Mouse (Mus musculus) kidney, postnatal 10 days (tissue): ENCODE measurements at regions not wholly inside any gene's neighbourhood (a gene's known extent, or its start where the extent isn't known, plus 50 kb on each side); places are given as distances from the start of the nearest gene placed in this dataset.
A peak's percentile ranks its signal among the peaks of the same experiment; 100 is the strongest.
"Not testable (repeated sequence)": the region's sequence is repeated elsewhere in the genome, so short reads cannot be mapped to it uniquely, and the experiment has no call there.

Experiments used
- DNase-seq: peaks from one replicate; pipeline ENCODE4 v3.0.0; 2021; ENCODE audit warnings: mixed read lengths

DNA sequence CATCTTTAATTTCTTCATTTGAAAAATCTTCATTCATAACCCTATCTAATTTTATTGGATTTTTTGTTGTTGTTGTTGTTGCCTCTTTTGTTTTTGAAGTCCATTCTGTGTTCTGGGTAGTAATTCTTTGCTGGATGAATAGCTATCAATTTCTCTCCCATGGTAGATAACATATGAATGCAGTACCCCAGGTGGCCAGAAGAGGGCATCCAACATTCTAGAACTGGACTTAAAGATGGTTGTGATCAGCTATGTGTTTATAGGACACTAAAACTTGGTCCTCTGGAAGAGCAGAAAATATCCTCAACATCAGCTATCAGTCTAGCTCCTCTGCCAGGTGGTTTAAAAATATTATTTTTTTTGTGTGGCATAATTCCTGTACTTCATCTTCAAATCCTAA, 73.0 kb downstream of the Prl2c3 start:
- DNase-seq: peak; percentile 37

DNA sequence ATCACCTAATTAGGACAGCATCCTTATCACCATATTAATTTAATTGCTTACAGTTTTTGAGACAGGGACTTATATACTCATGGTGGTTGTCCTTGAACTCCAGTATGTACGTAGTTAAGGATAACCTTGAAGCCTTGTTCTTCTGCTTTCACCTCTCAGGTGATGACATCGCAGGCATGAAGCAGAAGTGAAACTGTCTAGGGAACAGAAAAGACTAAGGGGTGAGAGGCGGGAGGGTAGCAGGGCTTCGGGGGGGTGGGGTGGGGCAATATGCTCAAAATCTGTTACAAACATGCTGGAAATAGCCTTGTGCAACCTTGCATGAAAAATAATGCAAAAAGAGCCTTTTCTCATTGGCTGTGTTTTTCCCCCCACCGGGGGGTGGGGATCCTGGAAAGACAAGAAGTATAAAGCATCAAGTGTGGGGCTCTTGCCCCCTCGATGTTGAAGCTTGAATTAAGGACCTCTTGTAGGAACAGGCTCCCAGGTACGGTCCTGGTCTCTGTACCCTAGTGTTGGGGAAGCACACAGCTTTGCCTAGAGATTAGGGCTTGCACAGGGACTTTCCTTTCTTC, 81.8 kb downstream of the Prl2c3 start:
- not testable (repeated sequence) for DNase-seq

DNA sequence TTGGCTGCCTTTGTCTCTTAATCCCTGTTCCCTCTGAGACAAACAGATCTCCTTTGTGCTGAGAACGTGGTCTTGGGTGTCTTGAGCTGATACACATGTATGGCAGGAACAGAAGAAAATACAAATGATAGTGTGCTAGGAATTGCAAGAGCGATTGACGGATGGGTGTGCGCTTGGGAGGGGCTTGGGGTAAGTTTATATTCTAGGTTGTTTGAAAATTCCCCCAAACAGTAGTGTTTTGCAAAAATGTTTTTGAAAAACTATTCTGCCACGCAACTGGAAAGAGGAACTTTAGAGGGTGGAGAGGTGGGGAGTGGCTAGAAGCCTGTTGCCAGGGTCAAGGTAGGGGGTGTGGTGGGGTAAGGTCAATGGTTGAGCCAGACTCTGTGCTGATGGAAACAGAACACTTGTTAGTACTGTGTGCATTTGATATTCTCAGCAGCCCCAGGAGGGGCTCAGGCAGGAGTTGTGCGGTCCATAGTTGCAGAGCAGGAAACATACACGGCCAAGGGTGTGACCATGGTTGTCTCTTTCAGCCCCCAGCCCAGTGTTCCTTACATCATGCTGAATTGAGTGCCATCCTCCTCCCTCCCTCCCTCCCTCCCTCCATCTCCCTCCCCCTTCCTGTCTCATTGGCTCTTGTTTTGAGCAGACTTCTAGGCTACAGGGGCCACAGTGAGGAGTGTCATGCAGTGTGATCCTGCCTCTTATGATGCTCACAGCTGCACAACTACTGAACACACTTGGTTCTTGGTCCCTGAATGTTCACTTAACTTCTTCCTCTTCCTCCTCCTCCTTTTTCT, 88.2 kb downstream of the Prl2c3 start:
- no peak for DNase-seq

DNA sequence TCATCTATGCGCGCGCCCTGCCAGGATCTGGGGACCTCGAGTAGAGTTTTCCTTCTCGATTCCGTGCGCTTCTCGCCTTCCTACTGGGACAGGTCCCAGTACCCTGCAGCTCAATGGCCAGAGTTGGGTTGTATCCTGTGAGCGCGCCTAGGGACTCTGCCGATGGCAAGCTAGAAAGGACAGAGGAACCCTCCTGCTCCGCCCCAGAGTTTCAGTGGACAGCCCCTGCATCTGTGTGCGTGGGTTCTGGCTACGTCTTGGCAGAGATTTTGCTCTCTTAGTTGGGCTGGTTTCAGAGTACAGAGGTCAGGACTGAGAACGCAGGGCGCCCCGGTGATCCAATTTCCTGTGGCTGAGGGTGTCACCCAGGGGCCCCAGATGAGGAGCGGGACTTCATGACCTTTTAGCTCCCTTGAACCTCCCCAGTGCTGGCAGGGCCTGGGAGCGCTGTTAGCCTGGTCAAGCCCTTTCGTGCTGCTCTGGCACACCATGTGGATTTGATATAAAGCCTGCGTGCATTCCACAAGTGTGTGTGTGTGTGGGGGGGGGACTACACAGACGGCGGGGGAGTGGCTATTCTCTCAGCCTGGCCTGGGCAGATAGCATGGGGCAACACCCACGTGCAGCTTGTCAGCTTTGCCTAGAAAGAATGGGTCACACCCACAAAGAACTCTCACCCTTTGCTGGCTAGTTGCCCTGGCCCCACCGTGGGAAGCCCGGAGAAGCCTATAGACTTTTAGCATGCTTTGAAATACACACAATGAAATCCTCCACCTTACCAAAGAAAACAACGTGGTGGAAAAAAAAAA, 96.9 kb downstream of the Prl2c3 start:
- peak; percentile 58 for DNase-seq

DNA sequence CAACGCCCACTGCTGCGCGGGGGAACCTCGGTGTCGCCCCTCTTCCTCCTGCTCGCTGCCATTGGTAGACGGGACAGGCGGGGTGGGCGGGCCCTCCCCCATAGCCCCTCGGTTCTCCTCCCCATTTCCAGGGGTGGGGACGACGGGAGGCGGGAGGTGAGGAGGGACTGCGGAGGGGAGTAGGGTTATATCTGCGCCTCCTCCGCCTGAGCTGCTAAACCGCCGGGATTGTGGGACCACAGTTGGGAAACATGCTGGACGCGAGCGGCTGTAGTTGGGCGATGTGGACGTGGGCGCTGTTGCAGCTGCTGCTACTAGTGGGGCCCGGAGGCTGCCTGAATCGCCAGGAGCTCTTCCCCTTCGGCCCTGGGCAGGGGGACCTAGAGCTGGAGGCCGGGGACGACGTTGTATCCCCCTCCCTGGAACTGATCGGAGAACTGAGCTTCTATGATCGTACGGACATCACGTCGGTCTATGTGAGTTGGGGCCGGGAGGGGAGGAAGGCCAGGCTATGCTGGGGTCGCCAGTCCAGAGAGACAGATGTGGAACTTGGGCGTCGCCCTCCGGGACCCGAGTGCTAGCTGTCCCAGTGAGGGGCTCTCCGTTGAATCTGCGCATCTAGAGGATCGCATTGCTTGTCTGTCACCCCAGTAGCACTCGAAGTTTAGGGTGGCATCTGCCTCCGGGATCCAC, 97.6 kb downstream of the Prl2c3 start:
- DNase-seq: peak; percentile 63

DNA sequence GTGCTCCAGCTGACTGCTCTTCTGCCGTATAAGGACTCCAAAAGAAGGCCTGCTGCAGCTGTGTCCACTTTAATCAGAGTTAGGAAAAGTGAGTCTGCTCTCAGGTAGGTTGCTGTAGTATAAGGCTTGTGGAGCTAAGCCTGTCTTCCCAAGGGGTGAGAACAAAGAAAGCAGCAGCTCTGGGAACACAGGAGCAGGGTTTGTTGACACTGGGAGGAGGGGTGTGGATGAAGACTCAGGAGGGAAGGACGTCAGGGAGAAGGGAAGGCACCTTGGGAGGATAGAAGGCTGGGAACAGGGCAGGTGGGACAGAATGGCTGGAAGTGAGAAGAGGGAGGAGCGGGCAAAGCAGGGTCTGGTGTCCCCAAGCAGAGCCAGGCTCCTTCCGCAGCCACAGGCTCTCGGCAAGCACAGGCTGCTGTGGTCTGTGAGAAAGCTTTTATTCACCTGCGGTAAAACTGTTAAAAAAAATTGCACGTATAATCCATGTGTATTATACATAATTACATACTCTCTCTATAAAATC, 106.2 kb downstream of the Prl2c3 start:
- not testable (repeated sequence) for DNase-seq

DNA sequence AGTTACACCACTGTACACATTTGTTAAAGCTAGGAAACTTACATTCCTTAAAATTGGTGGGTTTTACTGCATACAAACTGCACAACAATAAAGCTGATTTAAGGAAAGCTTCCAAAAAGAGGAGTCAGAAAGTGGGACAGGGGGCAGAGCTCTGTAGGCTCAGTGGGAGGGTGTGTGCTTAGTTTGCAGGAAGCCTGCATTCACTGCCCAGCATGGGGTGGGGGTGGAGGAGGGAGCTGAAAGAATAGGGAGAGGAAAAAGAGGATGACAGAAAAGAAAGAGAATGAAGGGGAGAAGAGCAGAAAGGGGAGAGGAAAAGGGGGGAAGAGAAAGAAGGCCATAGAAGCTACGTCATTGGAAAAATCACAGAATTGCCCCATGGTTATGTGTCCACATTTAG, 111.1 kb downstream of the Prl2c3 start:
- DNase-seq: not testable (repeated sequence)

DNA sequence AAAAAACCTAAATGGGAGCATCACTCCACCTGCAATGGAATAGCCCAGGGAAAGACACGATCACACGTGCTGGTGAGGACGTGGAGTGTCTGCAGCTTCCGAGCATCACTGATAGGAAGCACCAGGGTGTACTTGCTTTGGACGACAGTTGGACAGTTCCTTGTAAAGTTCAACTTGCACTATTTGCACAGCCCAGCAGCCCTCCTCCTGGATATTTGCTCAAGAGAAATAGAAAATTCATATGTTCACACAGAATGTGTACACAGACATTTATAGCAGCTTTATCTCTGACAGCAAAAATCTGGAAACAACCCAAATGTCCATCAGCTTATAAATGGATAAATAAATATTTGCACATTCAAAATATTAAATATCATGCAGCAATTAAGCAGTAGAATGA, 111.7 kb downstream of the Prl2c3 start:
- DNase-seq: not testable (repeated sequence)

DNA sequence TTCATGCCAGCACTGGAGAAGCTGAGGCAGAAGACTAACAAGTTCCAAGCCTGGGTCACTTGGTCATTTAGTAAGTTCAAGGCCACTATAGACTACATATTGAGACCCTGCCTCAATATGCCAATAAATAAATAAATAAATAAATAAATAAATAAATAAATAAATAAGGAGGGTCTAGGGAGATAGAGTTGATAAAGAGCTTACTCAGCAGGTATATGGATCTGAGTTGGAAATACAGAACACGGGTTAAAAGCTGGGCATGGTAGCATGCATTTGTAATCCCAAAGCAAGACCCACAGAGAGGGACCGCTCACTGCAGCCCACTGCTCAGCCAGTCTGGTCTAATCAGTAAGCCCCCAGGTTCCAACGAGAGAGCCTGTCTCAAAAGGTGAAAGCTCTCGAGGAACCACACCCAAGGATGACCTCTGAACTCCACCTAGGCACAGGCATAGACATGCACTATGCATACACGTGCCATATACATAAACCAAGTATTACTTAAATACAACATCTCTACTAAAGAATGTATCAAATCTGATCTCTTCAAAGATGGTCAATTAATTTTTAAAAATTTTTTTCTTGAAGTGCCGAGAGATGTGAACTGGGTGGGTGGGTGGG, 115.4 kb downstream of the Ero1lb start:
- not testable (repeated sequence) for DNase-seq

DNA sequence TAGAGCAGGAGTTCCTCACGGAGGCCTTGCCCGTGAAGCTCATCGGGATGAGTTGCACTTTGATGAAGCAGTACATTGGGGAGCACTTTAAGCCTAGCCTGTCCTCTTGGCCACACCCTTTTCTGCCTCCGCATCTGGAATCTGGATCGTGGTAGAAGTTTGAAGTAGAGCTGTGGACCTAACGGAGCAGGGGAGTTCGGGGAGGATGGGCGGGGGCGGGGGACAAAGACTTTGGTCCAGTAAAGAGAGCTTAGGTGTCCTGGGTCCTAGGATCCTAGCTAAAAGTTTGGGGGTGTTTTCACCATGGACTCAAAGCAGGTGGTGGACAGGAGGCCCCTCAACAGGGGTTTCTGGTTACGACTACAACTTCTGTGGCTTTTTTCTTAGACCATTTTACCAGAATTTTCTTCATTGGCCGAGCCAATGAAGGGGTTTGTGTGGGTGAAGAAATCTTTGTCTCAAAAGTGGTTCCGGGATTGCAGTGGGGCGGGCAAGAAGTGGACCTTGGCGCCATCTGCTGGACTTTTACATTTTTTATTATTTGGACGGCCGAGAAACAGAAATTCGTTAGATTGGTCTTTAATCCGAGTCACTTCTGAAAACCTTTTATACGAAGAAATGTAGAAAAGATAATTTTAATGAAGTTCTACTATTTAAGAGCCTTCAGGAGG, 114.7 kb downstream of the Ero1lb start:
- DNase-seq: peak; percentile 72

DNA sequence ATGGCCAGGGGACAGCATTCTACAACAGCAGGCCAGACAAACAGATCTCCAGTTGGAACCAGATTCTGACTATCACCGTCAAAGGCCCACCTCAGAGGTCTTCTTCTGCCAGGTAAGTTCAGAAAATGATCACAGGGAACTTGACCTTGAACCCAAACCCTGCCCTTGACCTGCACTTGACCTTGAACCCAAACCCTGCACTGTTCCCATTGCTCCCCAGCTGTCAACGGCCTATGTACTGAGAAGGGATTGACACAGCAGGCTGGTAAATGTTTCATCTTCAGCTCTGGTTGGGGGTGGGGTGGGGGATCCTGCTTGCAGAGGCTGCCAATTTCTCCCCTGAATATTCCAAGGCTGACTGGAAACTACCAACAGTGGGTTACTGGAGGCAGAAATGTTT, 111.7 kb downstream of the Ero1lb start:
- DNase-seq: peak; percentile 8

DNA sequence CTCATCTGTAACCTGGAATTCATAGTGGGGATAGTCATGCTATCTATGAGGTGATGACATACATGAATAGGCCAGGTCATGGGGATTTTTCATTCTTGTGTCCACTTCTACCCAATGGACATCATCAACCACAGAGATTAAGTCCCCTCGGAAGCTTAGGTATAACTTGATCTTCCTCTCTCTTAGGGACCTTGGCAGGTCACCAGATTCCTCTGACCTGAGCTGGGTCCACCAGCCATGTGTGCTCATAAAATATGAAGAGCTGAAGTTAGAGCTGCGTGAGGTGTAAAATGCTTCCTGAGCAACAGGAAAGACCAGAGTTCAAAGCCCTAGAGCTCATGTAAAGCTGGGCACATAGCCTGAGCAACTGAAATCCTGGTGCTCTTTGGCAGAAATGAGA, 105.3 kb downstream of the Ero1lb start:
- DNase-seq: not testable (repeated sequence)

DNA sequence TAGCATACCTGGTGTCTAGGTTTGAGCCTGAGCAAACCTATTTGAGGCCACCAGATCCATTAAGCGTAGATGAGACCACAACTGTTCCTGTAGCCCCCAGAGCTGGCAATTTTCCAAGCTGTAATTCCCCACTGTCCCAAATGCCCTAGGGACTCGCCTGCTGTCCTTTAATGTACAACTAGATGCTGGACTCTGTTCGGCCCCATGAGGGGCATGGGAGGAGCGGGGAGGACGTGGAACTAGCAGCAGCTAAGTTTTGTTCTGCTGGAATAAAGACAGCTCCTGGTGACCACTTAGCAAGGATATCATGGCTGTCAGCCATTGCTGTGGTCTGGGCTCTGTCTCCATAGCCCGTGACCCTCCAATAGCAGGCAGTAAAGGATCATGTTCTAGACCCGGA, 103.1 kb downstream of the Ero1lb start:
- DNase-seq: not testable (repeated sequence)

DNA sequence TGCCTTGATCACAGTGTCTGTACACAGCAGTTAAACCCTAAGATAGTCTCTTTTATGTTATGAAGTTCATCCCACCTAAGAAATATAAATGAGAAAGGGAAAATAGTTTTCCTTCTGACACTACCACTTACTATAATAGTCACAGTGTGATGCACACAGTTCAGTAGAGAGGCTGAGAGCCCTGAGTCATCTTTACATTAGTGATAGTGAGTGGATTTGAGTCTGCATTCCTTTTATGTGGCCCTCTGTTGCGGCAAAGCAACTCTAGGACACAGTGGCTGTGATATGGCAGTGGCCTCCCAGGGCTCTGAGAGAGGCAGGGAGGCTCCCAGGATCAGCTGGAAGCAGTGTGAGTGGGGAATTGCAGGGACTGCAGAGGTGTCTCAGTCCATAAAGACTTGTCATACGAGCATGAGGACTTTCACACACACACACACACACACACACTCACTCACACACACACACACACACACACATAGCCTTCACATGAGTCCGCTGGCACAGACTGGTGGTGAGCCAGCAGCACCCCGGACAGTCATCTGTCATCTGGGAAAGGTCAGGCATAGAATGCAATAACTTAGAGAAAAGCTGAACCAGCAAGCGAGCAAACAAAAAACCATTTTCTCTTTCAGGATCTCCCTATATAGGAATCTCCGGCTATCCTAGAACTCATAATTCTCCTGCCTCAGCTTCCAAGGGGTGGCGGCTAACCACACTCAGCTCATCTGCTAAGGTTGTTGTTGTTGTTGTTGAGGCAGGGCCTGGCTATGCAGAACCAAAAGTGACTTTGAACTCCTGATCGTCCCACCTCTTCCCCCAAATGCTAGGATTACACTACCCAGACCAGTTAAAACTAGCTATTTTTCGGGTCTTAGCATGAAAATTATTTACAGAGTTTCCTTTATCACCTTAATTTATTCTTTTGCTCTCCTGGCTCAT, 102.3 kb downstream of the Ero1lb start:
- DNase-seq: peak; percentile 21

DNA sequence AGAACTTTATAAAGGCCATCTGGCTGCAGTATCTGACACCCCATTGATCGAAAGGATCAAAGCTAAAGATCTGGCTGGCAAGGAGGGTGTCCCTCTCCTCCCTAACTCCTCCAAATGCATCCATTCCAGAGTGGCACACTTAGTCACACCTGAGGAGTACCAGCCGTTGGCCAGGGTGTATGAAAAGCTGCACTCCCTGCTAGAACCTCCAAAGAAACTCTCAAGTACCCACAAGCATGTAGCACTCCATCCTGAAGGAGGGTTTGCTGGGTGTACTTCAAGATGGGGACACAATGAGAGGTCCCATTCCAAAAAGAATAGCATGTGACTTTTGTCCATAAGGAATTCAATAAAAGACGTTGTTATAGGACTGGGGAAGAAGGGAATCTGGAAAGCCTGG, 100.4 kb downstream of the Ero1lb start:
- not testable (repeated sequence) for DNase-seq
